In genomic region chr11:43626300-43626926, GRCm38 (mm10) we compare ENCODE assay signal across 9 mouse cellular contexts. TPM values are rescaled to one million over a fixed set of nuclear protein-coding genes. Genes with fewer than 3 reads are reported as not detected.
DNase-seq lines count a peak whose midpoint lies in the region; ATAC-seq lines count a peak whose summit lies in the region.
"Had no signal": no experiment of that assay in that cellular context is flagged by ENCODE, and none has a peak within 500 bp of the region (broad histone marks: within the 10 kb centered on the region; RNA-seq: fewer than 3 reads in every experiment).

No protein-coding gene starts in this region.

- ATAC-seq in megakaryocyte, adult 5-6 weeks (ENCODE audit: poor library complexity, severe bottlenecking), result no peak
- ATAC-seq in heart, embryonic 14.5 days (ENCODE audit: insufficient number of reproducible peaks, insufficient read depth, low FRiP score, low read depth), result no peak
- ATAC-seq in kidney, embryonic 16.5 days (ENCODE audit: low FRiP score, low TSS enrichment), result peak; percentile 73
- ATAC-seq in liver, embryonic 16.5 days (ENCODE audit: low read depth), result peak; percentile 71
- peak; percentile 23; the same call in 1 of the 2 replicates for ATAC-seq in neural tube, embryonic 15.5 days (ENCODE audit: low FRiP score)

- H3K4me1 ChIP-seq in megakaryocyte, embryonic 14.5 days, result peaks cover 84% of the 10 kb centered on the region
- H3K4me1 ChIP-seq in heart, embryonic 14.5 days (ENCODE audit: control insufficient read depth in 2 of 2, insufficient read depth in 2 of 2, low read length in 2 of 2), result peaks cover 18 to 22% of the 10 kb centered on the region in 2 experiments
- peaks cover 18% of the 10 kb centered on the region for H3K4me1 ChIP-seq in kidney, embryonic 16.5 days (ENCODE audit: insufficient read depth, low read length)
- H3K4me1 ChIP-seq in liver, embryonic 16.5 days (ENCODE audit: control insufficient read depth, low read depth, low read length), result peaks cover 5% of the 10 kb centered on the region; the same call in 1 of the 2 replicates
- peaks cover 16% of the 10 kb centered on the region for H3K4me1 ChIP-seq in neural tube, embryonic 15.5 days

- WGBS in heart, embryonic 14.5 days, result 8% methylated on average over 12 of the region's 12 CpGs
- 8% methylated on average over 12 of the region's 12 CpGs for WGBS in kidney, embryonic 16.5 days
- WGBS in liver, embryonic 16.5 days (ENCODE audit: insufficient replicate concordance), result 17% methylated on average over 12 of the region's 12 CpGs
- 10% methylated on average over 12 of the region's 12 CpGs for WGBS in neural tube, embryonic 15.5 days

- peak; percentile 53 for DNase-seq in embryo, embryonic 11 days
- DNase-seq in natural killer cell, adult 2 months (ENCODE audit: low spot score in 2 of 2), result no peak

- peak overlapping the region; percentile 50 for H3K4me3 ChIP-seq in megakaryocyte, embryonic 14.5 days (replicated peaks)
- peak overlapping the region; percentile 3 to 13; a peak in 3 of 4 replicates for H3K4me3 ChIP-seq in heart, embryonic 14.5 days (ENCODE audit: control insufficient read depth in 1 of 2, insufficient read depth in 1 of 2, low read depth in 1 of 2, low read length in 2 of 2)
- H3K4me3 ChIP-seq in kidney, embryonic 16.5 days (ENCODE audit: low read length), result peak overlapping the region; percentile 24
- H3K4me3 ChIP-seq in liver, embryonic 16.5 days (ENCODE audit: low read depth, low read length), result peak overlapping the region; percentile 20
- H3K4me3 ChIP-seq in neural tube, embryonic 15.5 days (replicated peaks), result peak overlapping the region; percentile 12; the same call in 1 of the 2 replicates

- peaks cover 2% of the 10 kb centered on the region for H3K36me3 ChIP-seq in megakaryocyte, embryonic 14.5 days (replicated peaks; ENCODE audit: low read length)
- H3K36me3 ChIP-seq in heart, embryonic 14.5 days (ENCODE audit: control insufficient read depth, insufficient read depth, low read length), result no peaks in the 10 kb centered on the region
- H3K36me3 ChIP-seq in kidney, embryonic 16.5 days (ENCODE audit: insufficient read depth, low read length), result no peaks in the 10 kb centered on the region
- no peaks in the 10 kb centered on the region for H3K36me3 ChIP-seq in liver, embryonic 16.5 days (ENCODE audit: control insufficient read depth, insufficient read depth)
- no peaks in the 10 kb centered on the region for H3K36me3 ChIP-seq in neural tube, embryonic 15.5 days

- peak overlapping the region; percentile 62 for H3K4me2 ChIP-seq in heart, embryonic 14.5 days (ENCODE audit: low read length)
- peak overlapping the region; percentile 53 for H3K4me2 ChIP-seq in kidney, embryonic 16.5 days (replicated peaks; ENCODE audit: low read depth, low read length)
- H3K4me2 ChIP-seq in liver, embryonic 16.5 days (ENCODE audit: low read depth, low read length), result peak overlapping the region; percentile 43
- H3K4me2 ChIP-seq in neural tube, embryonic 15.5 days, result peak overlapping the region; percentile 48

- H3K27me3 ChIP-seq in megakaryocyte, embryonic 14.5 days (replicated peaks), result no peaks in the 10 kb centered on the region
- H3K27me3 ChIP-seq in heart, embryonic 14.5 days (ENCODE audit: control insufficient read depth, insufficient read depth, low read length), result no peaks in the 10 kb centered on the region
- no peaks in the 10 kb centered on the region for H3K27me3 ChIP-seq in kidney, embryonic 16.5 days (ENCODE audit: insufficient read depth, low read length)
- H3K27me3 ChIP-seq in liver, embryonic 16.5 days (ENCODE audit: control insufficient read depth, insufficient read depth, low read depth, low read length), result no peaks in the 10 kb centered on the region
- H3K27me3 ChIP-seq in neural tube, embryonic 15.5 days (replicated peaks), result no peaks in the 10 kb centered on the region
- H3K27me3 ChIP-seq: CH12.LX had no signal

- H3K27ac ChIP-seq in heart, embryonic 14.5 days (replicated peaks in 1 of 2; ENCODE audit: control insufficient read depth in 1 of 2, insufficient read depth in 1 of 2, low read depth in 2 of 2, low read length in 2 of 2), result peak overlapping the region; percentile 30 to 35; a peak in 3 of 4 replicates
- H3K27ac ChIP-seq in kidney, embryonic 16.5 days (ENCODE audit: low read length), result peak overlapping the region; percentile 84
- H3K27ac ChIP-seq in liver, embryonic 16.5 days (ENCODE audit: low read length), result peak overlapping the region; percentile 40
- H3K27ac ChIP-seq in neural tube, embryonic 15.5 days (replicated peaks), result peak overlapping the region; percentile 65

- H3K9me3 ChIP-seq in megakaryocyte, embryonic 14.5 days, result no peaks in the 10 kb centered on the region
- no peaks in the 10 kb centered on the region for H3K9me3 ChIP-seq in heart, embryonic 14.5 days (ENCODE audit: control insufficient read depth, low read length)
- H3K9me3 ChIP-seq in kidney, embryonic 16.5 days (ENCODE audit: low read length), result no peaks in the 10 kb centered on the region
- H3K9me3 ChIP-seq in liver, embryonic 16.5 days (replicated peaks; ENCODE audit: control insufficient read depth, low read length), result no peaks in the 10 kb centered on the region
- H3K9me3 ChIP-seq in neural tube, embryonic 15.5 days (replicated peaks), result no peaks in the 10 kb centered on the region

- H3K9ac ChIP-seq in heart, embryonic 14.5 days (ENCODE audit: low read length), result peak overlapping the region; percentile 56
- peak overlapping the region; percentile 56 for H3K9ac ChIP-seq in kidney, embryonic 16.5 days (replicated peaks; ENCODE audit: low read length)
- no peak overlapping the region for H3K9ac ChIP-seq in liver, embryonic 16.5 days (ENCODE audit: low read depth, low read length)
- no peak overlapping the region; the same call in 1 of the 2 replicates for H3K9ac ChIP-seq in neural tube, embryonic 15.5 days (replicated peaks)

RNA-seq across cellular contexts. Expression of gene Fabp6, which starts 25.1 kb away (rescaled TPM):
- not detected in 2 replicates for polyA plus RNA-seq in megakaryocyte, embryonic 14.5 days (2012; ENCODE audit: insufficient read depth, low replicate concordance)
- total RNA-seq in megakaryocyte, adult 5-6 weeks (2015), result not detected in 2 replicates
- not detected in 2 replicates for total RNA-seq in megakaryocyte, adult 5-6 weeks (2017)
- not detected in 2 replicates for polyA plus RNA-seq in heart, embryonic 14.5 days (2014; fragmentation: Nextera tagmentation; extraction: Ambion mirVana)
- 0.42 TPM in 1 of 2 replicates, not detected in the other for polyA plus RNA-seq in kidney, embryonic 16.5 days (2015; fragmentation: Nextera tagmentation; extraction: Ambion mirVana)
- not detected in 2 replicates for polyA plus RNA-seq in liver, embryonic 16.5 days (2015; fragmentation: Nextera tagmentation; extraction: Ambion mirVana)
- polyA plus RNA-seq in neural tube, embryonic 15.5 days (2015; fragmentation: Nextera tagmentation; extraction: Ambion mirVana), result not detected in 2 replicates
- total RNA-seq: CH12.LX had no signal

RNA-seq across cellular contexts. Expression of gene 4933415A04Rik, which starts 39.6 kb away (rescaled TPM):
- polyA plus RNA-seq in megakaryocyte, embryonic 14.5 days (2012; ENCODE audit: insufficient read depth, low replicate concordance), result 0.65 TPM in 1 of 2 replicates, not detected in the other
- not detected in 2 replicates for total RNA-seq in megakaryocyte, adult 5-6 weeks (2015)
- total RNA-seq in megakaryocyte, adult 5-6 weeks (2017), result not detected in 2 replicates
- polyA plus RNA-seq in heart, embryonic 14.5 days (2014; fragmentation: Nextera tagmentation; extraction: Ambion mirVana), result 5.3 and 5.7 TPM in 2 replicates
- 6.8 and 7.4 TPM in 2 replicates for polyA plus RNA-seq in kidney, embryonic 16.5 days (2015; fragmentation: Nextera tagmentation; extraction: Ambion mirVana)
- polyA plus RNA-seq in liver, embryonic 16.5 days (2015; fragmentation: Nextera tagmentation; extraction: Ambion mirVana), result 0.43 and 0.71 TPM in 2 replicates
- 2.7 and 3.5 TPM in 2 replicates for polyA plus RNA-seq in neural tube, embryonic 15.5 days (2015; fragmentation: Nextera tagmentation; extraction: Ambion mirVana)
- total RNA-seq: CH12.LX had no signal

RNA-seq across cellular contexts. Expression of gene Pwwp2a, which starts 55.4 kb away (rescaled TPM):
- 2.3 and 12.6 TPM in 2 replicates for polyA plus RNA-seq in megakaryocyte, embryonic 14.5 days (2012; ENCODE audit: insufficient read depth, low replicate concordance)
- total RNA-seq in megakaryocyte, adult 5-6 weeks (2015), result 28.9 and 29.2 TPM in 2 replicates
- 21.5 and 21.9 TPM in 2 replicates for total RNA-seq in megakaryocyte, adult 5-6 weeks (2017)
- polyA plus RNA-seq in heart, embryonic 14.5 days (2014; fragmentation: Nextera tagmentation; extraction: Ambion mirVana), result 32.4 and 34.6 TPM in 2 replicates
- 13.6 and 21.0 TPM in 2 replicates for polyA plus RNA-seq in kidney, embryonic 16.5 days (2015; fragmentation: Nextera tagmentation; extraction: Ambion mirVana)
- 4.3 and 4.6 TPM in 2 replicates for polyA plus RNA-seq in liver, embryonic 16.5 days (2015; fragmentation: Nextera tagmentation; extraction: Ambion mirVana)
- 25.2 and 25.4 TPM in 2 replicates for polyA plus RNA-seq in neural tube, embryonic 15.5 days (2015; fragmentation: Nextera tagmentation; extraction: Ambion mirVana)

Comparison
In these comparisons a context has a peak if more than half of its experiments do, and no peak if none do; other contexts are left out.
1. ATAC-seq: peak in kidney, embryonic 16.5 days (single experiment), liver, embryonic 16.5 days (single experiment) and neural tube, embryonic 15.5 days (single experiment); none in megakaryocyte, adult 5-6 weeks (single experiment) and heart, embryonic 14.5 days (single experiment).
2. H3K27ac ChIP-seq: peak in every context shown above with its lines; median percentile 84 in kidney, embryonic 16.5 days; 65 in neural tube, embryonic 15.5 days; 40 in liver, embryonic 16.5 days; 32 in heart, embryonic 14.5 days.
3. H3K9ac ChIP-seq: peak in heart, embryonic 14.5 days (single experiment) and kidney, embryonic 16.5 days (single experiment); none in liver, embryonic 16.5 days (single experiment) and neural tube, embryonic 15.5 days (single experiment).
4. Peak in every context shown above with its lines, with median percentiles within 50 percentile points of each other: H3K4me3 ChIP-seq and H3K4me2 ChIP-seq.